Mouse (Mus musculus) liver, adult 2 months (tissue): ENCODE data around the gene Glt8d1.

Source experiments
- CTCF ChIP-seq: fragments of 200-500 bp; IDR thresholded peaks from 2 replicates; pipeline ENCODE4 v1.5.1; 2011; ENCODE audit warnings: low read depth, low read length, control low read depth
- POLR2A ChIP-seq: fragments of 200-500 bp; IDR thresholded peaks from 2 replicates; pipeline ENCODE4 v1.6.1; 2011; ENCODE audit warnings: low read length, control low read depth; ENCODE audit not compliant: insufficient read depth; ENCODE audit errors: extremely low read depth

DNA sequence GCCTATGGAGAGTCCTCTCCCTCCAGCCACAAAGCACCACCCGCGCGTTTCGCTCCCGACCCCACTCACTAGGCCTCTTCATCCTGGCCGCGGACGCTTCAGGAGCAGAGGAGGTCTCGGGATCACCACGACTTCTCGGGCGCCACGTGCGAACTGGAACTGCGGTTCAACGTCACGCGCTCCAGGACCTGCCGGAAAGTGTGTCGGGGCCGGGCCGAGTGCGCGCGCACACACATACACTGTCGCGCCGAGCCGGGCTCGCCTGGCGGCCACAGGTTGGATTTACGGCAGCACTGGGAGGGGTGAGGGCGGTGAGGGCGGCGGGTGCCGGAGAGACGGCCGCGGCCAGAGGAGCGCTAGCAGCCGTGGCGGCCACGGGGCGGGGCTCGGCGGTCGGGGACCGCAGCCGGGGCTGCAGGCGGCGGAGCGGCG lies 17.7 kb downstream of the Glt8d1 start, which contains the start of the genes Pbrm1 and Gnl3:
- TF ChIP-seq CTCF (no peak), POLR2A (peak; percentile 59; the same call in 1 of the 2 replicates)
